Mouse (Mus musculus) C2C12 (cell line): ENCODE results near the gene Gpcpd1.

ENCODE experiments used
- CTCF ChIP-seq: IDR thresholded peaks from one replicate; pipeline ENCODE4 v1.5.1; 2011; ENCODE audit not compliant: control insufficient read depth, insufficient read depth, insufficient read length
- FOSL1 ChIP-seq: IDR thresholded peaks from one replicate; pipeline ENCODE4 v1.8.0; 2011; ENCODE audit warnings: mild to moderate bottlenecking, low read length; ENCODE audit not compliant: poor library complexity, insufficient read depth, severe bottlenecking
- MAX ChIP-seq: IDR thresholded peaks from one replicate; pipeline ENCODE4 v1.6.1; 2011; ENCODE audit warnings: mild to moderate bottlenecking, control low read depth
- MYOD1 ChIP-seq: IDR thresholded peaks from one replicate; pipeline ENCODE4 v1.6.1; 2011; ENCODE audit warnings: low read depth; ENCODE audit not compliant: control insufficient read depth, insufficient read length
- MYOG ChIP-seq: IDR thresholded peaks from one replicate; pipeline ENCODE4 v1.6.1; 2011; ENCODE audit not compliant: control insufficient read depth, insufficient read length; ENCODE audit errors: extremely low read depth
- USF1 ChIP-seq: IDR thresholded peaks from one replicate; pipeline ENCODE4 v1.6.1; 2011; ENCODE audit warnings: low read depth, mild to moderate bottlenecking, control low read depth, moderate library complexity

- no peak for TF ChIP-seq CTCF
- no peak for TF ChIP-seq MYOD1
- no peak for TF ChIP-seq MYOG
- no peak for TF ChIP-seq MAX
- no peak for TF ChIP-seq USF1
- no peak for TF ChIP-seq FOSL1
Observed at GRCm38 (mm10) chr2:132515076-132515475, 72.5 kb downstream of the Gpcpd1 start.
